Mouse (Mus musculus) small intestine, adult 2 months (tissue): ENCODE measurements around the gene Pilrb2. TPM values are rescaled to one million over a fixed set of nuclear protein-coding genes. Genes with fewer than 3 reads are reported as not detected.
A peak's percentile ranks its signal among the peaks of the same experiment; 100 is the strongest.
"Not testable (repeated sequence)": the region's sequence is repeated elsewhere in the genome, so short reads cannot be mapped to it uniquely, and the experiment has no call there.

ENCODE experiments used
- H3K27ac ChIP-seq: fragments of 200-500 bp; 2 replicates; pipeline ENCODE4 v1.5.1; 2012; ENCODE audit warnings: low read depth, low read length, control low read depth, inconsistent platforms; ENCODE audit not compliant: insufficient read depth
- H3K27me3 ChIP-seq: fragments of 200-500 bp; 2 replicates; pipeline ENCODE4 v1.6.1; 2012; ENCODE audit warnings: mild to moderate bottlenecking, moderate library complexity, low read length, inconsistent platforms; ENCODE audit not compliant: control insufficient read depth, insufficient read depth
- H3K36me3 ChIP-seq: fragments of 200-500 bp; 2 replicates; pipeline ENCODE4 v1.6.1; 2012; ENCODE audit warnings: mild to moderate bottlenecking, low read length, control low read depth, inconsistent platforms; ENCODE audit not compliant: control insufficient read depth, insufficient read depth
- H3K4me1 ChIP-seq: fragments of 200-500 bp; 2 replicates; pipeline ENCODE4 v1.6.1; 2012; ENCODE audit warnings: low read length, inconsistent platforms, mixed read lengths; ENCODE audit not compliant: control insufficient read depth, insufficient read depth, insufficient read length
- H3K4me3 ChIP-seq: fragments of 200-500 bp; 2 replicates; pipeline ENCODE4 v1.5.1; 2012; ENCODE audit warnings: low read depth, mild to moderate bottlenecking, control low read depth, inconsistent platforms, low read length, moderate library complexity
- CTCF ChIP-seq: fragments of 200-500 bp; IDR thresholded peaks from 2 replicates; pipeline ENCODE4 v1.5.1; 2012; ENCODE audit warnings: low read depth, mild to moderate bottlenecking, control low read depth, inconsistent platforms, low read length, moderate library complexity, mixed read lengths; ENCODE audit not compliant: insufficient replicate concordance, insufficient read length; ENCODE audit errors: extremely low read depth
- POLR2A ChIP-seq: fragments of 200-500 bp; IDR thresholded peaks from 2 replicates; pipeline ENCODE4 v1.6.1; 2012; ENCODE audit warnings: low read depth, mild to moderate bottlenecking, control low read depth, inconsistent platforms, low read length, moderate library complexity
- WGBS: fragments of 180-500 bp; shearing (Covaris S2); methylation state at CpG from one replicate; pipeline ENCODE4 v1.1.7; 2018; 5-methylcytosine and 5-hydroxymethylcytosine counted together
- polyA plus RNA-seq: library from polyadenylated mRNA; depleted of rRNA; stranded (reverse); fragments of >200 nt; gene quantifications from 2 replicates; pipeline ENCODE4 v1.2.3, GENCODE M21; 2012

Gene Pilrb2
- polyA plus RNA-seq, 1 experiment, result 5.2 TPM

DNA sequence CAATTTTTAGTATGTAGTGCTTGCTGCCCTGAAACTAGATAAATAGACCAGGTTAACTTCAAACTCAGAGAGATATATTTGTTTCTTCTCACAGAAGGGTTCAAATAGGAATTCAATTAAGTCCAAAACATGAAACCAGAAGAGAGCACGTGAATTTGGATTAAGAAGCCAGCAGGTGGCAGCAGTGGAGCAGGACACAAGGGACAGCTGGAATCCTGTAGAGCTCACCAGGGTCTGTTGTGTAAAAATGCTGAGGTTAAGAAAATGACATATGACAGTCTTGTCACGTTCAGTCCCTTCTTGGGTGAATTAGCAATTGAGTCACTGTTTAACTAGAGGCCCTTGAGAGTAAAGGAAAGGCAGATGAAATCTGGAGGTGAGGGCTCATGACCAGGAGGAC is 14.3 kb upstream of the Pilrb2 start:
- Histone ChIP-seq H3K4me1 (no peaks in the 10 kb centered on the region), H3K27me3 (no peaks in the 10 kb centered on the region), H3K27ac (no peak overlapping the region), H3K4me3 (no peak overlapping the region), H3K36me3 (peaks cover 4% of the 10 kb centered on the region)
- TF ChIP-seq POLR2A (no peak), CTCF (peak; percentile 64; the same call in 1 of the 2 replicates)
- WGBS, result 1% methylated on average over 2 of the region's 2 CpGs

- WGBS, result 59% methylated on average over 3 of the region's 3 CpGs
Measured at GRCm38 (mm10) chr5:137883345-137883744, 11.7 kb upstream of the Pilrb2 start.

GRCm38 (mm10) chr5:137882922-137883321 is 11.3 kb upstream of the Pilrb2 start:
- Histone ChIP-seq H3K4me1 (no peaks in the 10 kb centered on the region), H3K36me3 (no peaks in the 10 kb centered on the region), H3K27me3 (no peaks in the 10 kb centered on the region), H3K27ac (no peak overlapping the region), H3K4me3 (no peak overlapping the region)
- TF ChIP-seq POLR2A (no peak), CTCF (no peak)
- WGBS, result 61% methylated on average over 4 of the region's 4 CpGs

More at GRCm38 (mm10) chr5:137883345-137883744, 11.7 kb upstream of the Pilrb2 start:
- TF ChIP-seq CTCF, result no peak
- TF ChIP-seq POLR2A, result no peak
- H3K27ac ChIP-seq, result no peak overlapping the region
- no peak overlapping the region for H3K4me3 ChIP-seq
- H3K27me3 ChIP-seq, result no peaks in the 10 kb centered on the region
- H3K36me3 ChIP-seq, result no peaks in the 10 kb centered on the region
- H3K4me1 ChIP-seq, result no peaks in the 10 kb centered on the region

DNA sequence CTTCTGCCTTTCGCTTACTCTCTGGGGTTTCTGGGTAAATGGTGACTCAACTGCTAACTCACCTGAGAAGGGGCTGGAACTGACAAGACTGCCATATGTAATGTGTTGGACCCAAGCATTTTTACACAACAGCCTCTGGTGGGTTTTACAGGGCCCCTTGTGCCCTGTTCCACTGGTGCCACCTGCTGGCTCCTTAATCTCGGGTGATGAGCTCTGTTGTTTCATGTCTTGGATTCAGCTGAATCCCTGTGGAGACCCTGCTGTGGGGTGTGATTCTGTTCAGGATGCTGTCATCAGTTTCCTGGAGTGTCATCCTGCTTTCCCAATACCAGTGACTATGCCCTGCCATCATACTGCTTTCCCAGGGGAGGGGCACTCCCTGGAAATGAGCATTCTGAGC is 6.2 kb upstream of the Pilrb2 start:
- no peak overlapping the region for H3K27ac ChIP-seq
- H3K36me3 ChIP-seq, result no peaks in the 10 kb centered on the region
- H3K27me3 ChIP-seq, result no peaks in the 10 kb centered on the region
- H3K4me3 ChIP-seq, result no peak overlapping the region
- WGBS, result 51% methylated on average over 2 of the region's 2 CpGs
- TF ChIP-seq CTCF (peak; percentile 34; the same call in 1 of the 2 replicates), POLR2A (no peak)
- H3K4me1 ChIP-seq, result no peaks in the 10 kb centered on the region

GRCm38 (mm10) chr5:137875054-137875453 is 3.4 kb upstream of the Pilrb2 start:
- WGBS, result 76% methylated on average over 2 of the region's 2 CpGs
- Histone ChIP-seq H3K4me1 (no peaks in the 10 kb centered on the region), H3K27ac (no peak overlapping the region), H3K27me3 (no peaks in the 10 kb centered on the region), H3K4me3 (no peak overlapping the region), H3K36me3 (no peaks in the 10 kb centered on the region)
- TF ChIP-seq POLR2A (no peak), CTCF (no peak)

DNA sequence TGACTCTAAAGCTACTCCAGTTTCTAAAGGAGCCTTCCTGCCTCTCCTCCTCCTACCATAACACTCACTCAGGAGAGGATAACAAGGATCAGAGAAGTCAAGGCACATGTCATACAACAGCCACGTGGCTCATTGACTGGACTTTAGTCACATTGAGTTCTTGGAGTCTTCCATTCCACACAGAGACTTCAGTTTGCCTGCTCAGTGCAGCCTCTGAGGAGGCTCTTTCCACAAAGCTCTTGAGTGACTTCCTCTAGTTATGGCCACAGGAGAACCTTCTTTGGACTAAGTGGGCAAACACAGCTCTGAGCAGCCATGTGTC is 727 bp upstream of the Pilrb2 start:
- not testable (repeated sequence) for H3K4me3 ChIP-seq, H3K27me3 ChIP-seq, H3K27ac ChIP-seq, H3K4me1 ChIP-seq, H3K36me3 ChIP-seq
- WGBS, result 30% methylated on average over 1 of the region's 1 CpGs

DNA sequence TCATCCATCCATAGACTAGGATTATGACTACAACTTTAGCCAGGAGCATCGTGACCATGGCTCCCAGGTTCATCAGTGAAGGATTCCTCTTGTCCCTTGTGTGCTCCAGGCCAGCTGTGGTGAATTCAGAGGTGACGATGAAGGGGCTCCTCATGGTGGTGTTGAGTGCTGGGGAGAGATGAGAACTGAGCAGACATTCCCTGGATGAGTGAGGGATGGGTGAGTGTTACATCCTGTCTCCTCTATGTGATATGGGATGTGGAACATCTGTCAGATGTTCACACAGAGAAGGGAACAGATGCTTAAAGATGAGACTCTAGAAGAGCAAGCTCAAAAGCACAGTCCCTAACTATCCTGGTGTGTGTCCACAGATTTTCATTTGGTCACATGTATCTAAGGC is 3.0 kb downstream of the Pilrb2 start:
- not testable (repeated sequence) for H3K4me3 ChIP-seq, H3K36me3 ChIP-seq, H3K27ac ChIP-seq, H3K27me3 ChIP-seq, H3K4me1 ChIP-seq
- 72% methylated on average over 2 of the region's 2 CpGs for WGBS

DNA sequence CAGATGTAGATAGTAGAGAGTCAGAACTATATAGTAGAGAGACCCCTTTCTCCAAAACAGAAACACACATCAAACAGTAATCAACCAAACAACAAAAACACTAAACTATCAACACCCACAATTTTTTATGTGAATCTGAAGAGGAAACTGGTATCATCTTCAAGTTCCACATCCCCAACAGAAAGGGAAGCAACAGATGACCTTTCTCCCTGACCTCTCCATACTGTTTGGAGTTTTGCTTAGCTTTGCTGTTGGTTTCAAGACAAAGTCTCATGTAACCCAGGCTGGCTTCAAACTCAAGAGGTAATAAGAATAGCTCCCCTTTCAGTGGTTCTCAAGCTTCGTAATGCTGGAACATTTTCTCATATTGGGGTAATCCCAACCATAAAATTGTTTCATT is 7.6 kb downstream of the Pilrb2 start:
- not testable (repeated sequence) for H3K27ac ChIP-seq, H3K4me3 ChIP-seq, H3K36me3 ChIP-seq, H3K27me3 ChIP-seq, H3K4me1 ChIP-seq
- WGBS, result 81% methylated on average over 1 of the region's 1 CpGs

DNA sequence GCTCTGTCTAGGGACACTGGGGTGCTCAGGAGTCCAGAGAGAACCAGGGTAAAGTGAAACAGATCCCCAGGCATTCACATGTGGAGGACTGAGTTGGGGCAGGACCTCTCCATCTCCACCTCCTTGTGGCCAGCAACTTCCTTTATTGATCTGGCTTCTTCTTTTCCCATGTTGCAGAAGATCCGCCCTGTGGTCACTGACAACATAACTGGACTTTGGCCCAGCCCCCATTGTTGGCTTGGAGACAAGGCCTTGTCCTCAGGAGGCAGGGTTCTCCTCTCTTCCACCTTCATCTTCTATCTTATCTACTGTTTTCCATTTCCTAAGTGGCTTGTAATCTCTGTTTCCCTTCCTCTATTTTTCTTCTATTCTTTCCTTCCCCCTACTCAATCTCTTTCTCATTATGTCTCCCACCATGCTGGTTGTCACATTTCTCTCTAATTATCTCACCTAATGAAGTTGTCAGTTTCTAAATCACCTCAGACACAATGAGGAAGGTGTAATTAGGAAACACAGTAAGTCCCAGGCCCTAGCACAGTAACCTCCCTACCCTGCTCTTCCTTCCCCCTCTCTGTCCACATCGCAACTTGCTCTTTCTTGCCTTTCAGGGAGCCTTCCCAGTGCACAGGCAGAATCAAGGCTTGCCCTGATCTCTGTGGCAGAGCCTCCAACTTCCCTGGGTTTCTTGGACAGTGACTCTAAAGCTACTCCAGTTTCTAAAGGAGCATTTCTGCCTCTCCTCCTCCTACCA is 13.5 kb downstream of the Pilrb2 start, which contains the start of gene Pilrb1:
Gene Pilrb1, minus strand, starts transcription at position 147 of the 751 bp plus-strand sequence.
- H3K27ac ChIP-seq, result not testable (repeated sequence)
- H3K4me3 ChIP-seq, result peak within 1 kb of the TSS; percentile 40
- whole genome bisulfite sequencing, result 58% methylated on average over 2 of the region's 2 CpGs

GRCm38 (mm10) chr5:137856870-137857269 is 14.7 kb downstream of the Pilrb2 start:
- not testable (repeated sequence) for H3K36me3 ChIP-seq, H3K4me1 ChIP-seq, H3K27ac ChIP-seq, H3K27me3 ChIP-seq
- peak overlapping the region; percentile 34; the same call in 1 of the 2 replicates for H3K4me3 ChIP-seq
- 40% methylated on average over 5 of the region's 5 CpGs for WGBS

More for the DNA sequence above, 13.5 kb downstream of the Pilrb2 start, which contains the start of gene Pilrb1:
- H3K36me3 ChIP-seq, H3K27me3 ChIP-seq, H3K4me1 ChIP-seq: not testable (repeated sequence)

- H3K4me1 ChIP-seq, H3K36me3 ChIP-seq, H3K4me3 ChIP-seq, H3K27me3 ChIP-seq, H3K27ac ChIP-seq: not testable (repeated sequence)
- 82% methylated on average over 3 of the region's 3 CpGs for WGBS
Measured at GRCm38 (mm10) chr5:137854907-137855306, 16.7 kb downstream of the Pilrb2 start.
